Mouse (Mus musculus) neutrophil, adult 5-6 weeks (primary cell): ENCODE data around the gene Rnd2. TPM values are rescaled to one million over a fixed set of nuclear protein-coding genes. Genes with fewer than 3 reads are reported as not detected.
"Not testable (repeated sequence)": the region's sequence is repeated elsewhere in the genome, so short reads cannot be mapped to it uniquely, and the experiment has no call there.

Experiments used
- ATAC-seq: fragments of 151-379, 151-347 bp; 2 replicates; pipeline ENCODE4 v1.8.0; 2017; ENCODE audit warnings: mild to moderate bottlenecking, moderate TSS enrichment; ENCODE audit not compliant: insufficient number of reproducible peaks, poor library complexity, low FRiP score, severe bottlenecking; ENCODE audit errors: extremely low read depth
- total RNA-seq: library from RNA; stranded (forward); fragments of 200-1000 nt; gene quantifications from 2 replicates; pipeline ENCODE4 v1.2.3, GENCODE M21; 2017

Rnd2 gene
- total RNA-seq, 1 experiment from 2014 or later: 0.70 TPM

DNA sequence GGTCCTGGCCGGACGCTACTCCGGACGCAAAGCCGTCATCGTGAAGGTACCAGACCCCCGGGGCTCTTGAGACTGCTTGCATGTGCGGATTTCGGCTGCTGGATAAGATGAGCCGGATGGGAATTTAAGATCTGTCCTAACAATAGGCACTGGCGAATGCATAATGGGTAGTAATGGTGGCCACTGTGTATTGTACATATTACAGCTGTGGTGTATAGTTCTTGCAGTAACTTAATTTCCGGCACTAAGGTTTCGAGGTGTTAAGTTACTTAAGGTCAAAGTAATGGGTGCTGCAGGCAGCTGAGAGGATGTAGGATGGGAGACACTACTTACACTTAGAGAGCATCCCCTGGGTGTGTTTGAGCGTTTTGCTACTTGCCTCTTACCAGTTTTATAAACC is 22.0 kb upstream of the Rnd2 start:
- no peak for ATAC-seq

GRCm38 (mm10) chr11:101446319-101446718 is 18.5 kb upstream of the Rnd2 start:
- no peak for ATAC-seq

- not testable (repeated sequence) for ATAC-seq
Observed at GRCm38 (mm10) chr11:101446860-101447259, 17.9 kb upstream of the Rnd2 start.

- ATAC-seq: no peak
Observed at GRCm38 (mm10) chr11:101447786-101448185, 17.0 kb upstream of the Rnd2 start.

DNA sequence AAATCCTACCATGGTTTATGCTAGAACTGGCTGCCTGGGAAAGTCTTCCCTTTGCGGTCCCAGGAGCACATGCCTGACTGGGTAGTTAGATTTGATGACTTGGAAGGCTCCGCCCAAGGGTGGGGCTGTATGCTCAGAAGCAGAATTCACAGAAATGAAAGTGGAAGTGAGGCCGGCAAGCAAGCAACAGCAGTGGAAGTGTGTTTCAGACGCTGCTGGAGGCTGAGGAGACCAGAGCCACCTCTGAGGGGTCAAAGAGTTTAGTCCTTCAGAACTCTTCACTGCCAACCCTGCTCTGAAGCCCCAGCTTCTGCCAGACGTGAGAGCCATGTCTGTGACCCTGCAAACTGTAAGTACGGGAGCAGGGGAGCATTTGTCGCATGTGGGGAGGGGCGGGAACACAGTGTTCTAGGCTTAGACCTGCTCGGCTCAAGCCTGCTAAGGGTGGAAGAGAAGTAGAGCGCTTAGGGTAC is 16.5 kb upstream of the Rnd2 start, which contains the start of gene Ifi35:
Gene Ifi35 (plus strand): TSS at position 134 of the 473 bp plus-strand sequence.
- ATAC-seq: peak; percentile 94

GRCm38 (mm10) chr11:101448899-101449298 is 15.9 kb upstream of the Rnd2 start:
- ATAC-seq: peak; percentile 30; the same call in 1 of the 2 replicates

DNA sequence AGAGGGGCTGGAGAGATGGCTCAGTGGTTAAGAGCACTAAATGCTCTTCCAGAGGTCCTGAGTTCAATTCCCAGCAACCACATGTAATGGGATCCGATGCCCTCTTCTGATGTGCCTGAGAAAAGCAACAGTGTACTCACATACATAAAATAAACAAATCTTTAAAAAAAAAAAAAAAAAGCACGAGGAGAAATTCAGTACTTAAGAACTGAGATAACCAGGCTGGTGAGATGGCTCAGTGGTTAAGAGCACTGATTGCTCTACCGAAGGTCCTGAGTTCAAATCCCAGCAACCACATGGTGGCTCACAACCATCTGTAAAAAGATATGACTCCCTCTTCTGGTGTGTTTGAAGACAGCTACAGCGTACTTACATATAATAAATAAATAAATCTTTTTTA is 15.2 kb upstream of the Rnd2 start:
- ATAC-seq: not testable (repeated sequence)

DNA sequence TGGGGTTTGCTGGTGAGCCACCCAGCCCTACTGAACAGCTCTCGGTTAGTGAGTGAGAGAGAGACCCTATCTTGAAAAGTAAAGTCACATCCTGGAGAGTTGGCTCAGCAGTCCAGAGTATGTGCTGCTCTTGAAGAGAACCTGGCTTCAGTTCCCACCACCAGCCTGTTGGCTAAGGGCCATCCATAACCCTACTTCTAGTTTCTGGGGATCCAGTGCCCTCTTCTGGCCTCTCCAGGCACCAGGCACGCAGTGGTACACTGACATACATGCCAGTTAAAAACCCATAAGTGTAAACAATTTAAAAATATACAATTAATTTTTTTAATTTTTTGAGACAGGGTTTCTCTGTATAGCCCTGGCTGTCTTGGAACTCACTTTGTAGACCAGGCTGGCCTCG is 14.4 kb upstream of the Rnd2 start:
- ATAC-seq: no peak

DNA sequence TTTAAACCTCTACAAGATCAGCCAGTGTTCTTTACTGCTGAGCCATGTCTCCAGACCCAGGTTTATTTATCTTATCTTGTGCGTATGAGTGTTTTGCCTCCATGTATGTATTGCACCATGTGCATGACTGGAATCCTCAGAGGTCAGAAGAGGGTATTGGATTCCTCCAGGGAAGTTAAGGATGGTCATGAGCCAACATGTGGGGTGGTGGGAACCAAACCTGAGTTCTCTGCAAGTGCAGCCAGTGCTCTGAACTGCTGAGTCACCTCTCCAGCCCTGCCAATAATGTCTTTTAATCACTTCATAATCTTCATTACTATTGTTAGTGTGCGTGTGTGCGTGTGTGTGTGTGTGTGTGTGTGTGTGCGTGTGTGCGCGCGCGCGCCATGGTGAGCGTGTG is 13.3 kb upstream of the Rnd2 start:
- ATAC-seq: no peak

DNA sequence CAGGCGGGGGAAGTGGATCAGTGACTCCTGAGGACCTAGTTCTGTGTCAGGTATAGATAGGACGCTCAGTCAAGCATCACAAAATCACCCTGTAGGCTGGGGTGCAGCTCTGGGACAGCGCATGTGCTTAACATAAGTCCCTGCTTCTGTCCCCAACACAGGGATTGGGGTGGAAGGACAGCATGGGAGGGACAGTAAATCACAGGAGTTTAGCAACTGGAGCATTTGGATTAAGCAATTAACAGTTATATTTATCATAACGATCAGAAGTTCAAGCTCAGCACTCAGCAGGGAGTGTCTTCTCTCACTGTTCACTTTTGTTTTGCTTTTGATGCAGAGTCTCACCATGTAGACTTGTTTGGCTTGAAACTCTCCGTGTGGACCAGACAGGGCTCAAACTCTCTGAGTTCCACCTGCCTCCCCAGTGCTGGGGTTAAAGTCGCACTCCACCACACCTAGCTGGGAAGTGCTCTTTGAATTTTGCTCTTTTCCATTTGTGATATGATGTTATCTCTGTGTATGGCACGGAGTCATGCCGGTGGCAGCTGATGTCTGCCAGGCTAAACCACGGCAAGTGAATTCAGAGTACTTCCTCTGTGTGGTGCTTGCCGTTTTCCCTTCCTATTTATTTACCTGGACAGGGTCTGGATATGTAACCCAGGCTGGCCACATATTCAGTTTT is 12.6 kb upstream of the Rnd2 start:
- ATAC-seq: no peak

- no peak for ATAC-seq
Observed at GRCm38 (mm10) chr11:101454702-101455101, 10.1 kb upstream of the Rnd2 start.

- no peak for ATAC-seq
Observed at GRCm38 (mm10) chr11:101455627-101456026, 9.2 kb upstream of the Rnd2 start.

DNA sequence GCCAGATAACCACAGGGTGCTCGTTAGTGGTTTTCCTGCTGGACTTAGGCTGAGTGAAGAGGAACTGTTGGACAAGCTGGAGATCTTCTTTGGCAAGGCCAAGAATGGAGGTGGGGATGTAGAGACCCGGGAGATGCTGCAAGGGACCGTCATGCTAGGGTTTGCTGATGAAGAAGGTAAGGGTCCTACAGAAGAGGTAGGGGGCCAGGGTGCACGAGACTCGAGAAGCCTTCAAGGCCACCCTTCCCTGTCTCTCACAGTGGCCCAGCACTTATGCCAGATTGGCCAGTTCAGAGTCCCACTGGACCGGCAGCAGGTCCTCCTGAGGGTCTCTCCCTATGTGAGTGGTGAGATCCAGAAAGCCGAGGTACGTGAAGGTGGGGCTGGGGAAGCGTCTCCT is 7.2 kb upstream of the Rnd2 start:
- ATAC-seq: no peak

- no peak for ATAC-seq
Observed at GRCm38 (mm10) chr11:101458217-101458616, 6.6 kb upstream of the Rnd2 start.

DNA sequence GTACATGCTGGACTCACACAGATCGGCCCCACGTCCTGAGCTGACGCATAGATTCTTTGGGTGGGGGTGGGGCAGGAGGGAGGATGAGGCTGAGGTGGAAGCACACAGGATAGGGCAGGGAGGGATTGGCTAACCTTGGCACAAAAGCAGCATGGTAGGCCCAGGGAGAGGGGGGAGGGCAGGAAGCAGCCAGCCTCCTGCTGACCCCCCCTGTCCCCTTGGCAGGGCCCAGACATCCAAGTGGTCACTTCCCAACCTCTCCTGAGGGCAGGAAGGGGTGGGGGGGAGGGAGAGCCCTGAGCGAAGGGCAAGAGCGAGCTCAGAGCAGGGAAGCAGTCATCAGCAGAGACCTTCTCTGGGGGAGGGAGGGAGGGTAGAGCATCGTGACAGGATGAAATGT is 5.1 kb upstream of the Rnd2 start:
- no peak for ATAC-seq

DNA sequence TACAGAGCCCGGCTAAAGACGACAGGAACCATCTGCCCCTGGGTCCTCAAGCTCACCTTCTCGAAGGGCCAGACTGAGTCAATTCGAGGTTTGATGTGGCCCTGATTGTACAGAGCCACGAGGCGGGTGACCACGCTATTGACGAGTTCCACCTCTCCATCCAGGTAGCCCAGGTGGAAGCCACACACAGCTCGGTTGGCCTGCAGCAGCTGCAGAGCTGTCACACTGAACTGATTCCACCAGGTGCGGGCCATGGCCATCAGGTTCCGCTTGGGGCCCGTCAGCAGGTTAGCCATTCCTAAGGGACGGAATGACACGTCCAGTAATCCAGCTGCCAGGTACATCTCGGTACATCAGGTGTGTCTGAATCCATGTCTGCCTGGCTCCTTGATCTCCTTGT is 4.5 kb upstream of the Rnd2 start:
- ATAC-seq: no peak

DNA sequence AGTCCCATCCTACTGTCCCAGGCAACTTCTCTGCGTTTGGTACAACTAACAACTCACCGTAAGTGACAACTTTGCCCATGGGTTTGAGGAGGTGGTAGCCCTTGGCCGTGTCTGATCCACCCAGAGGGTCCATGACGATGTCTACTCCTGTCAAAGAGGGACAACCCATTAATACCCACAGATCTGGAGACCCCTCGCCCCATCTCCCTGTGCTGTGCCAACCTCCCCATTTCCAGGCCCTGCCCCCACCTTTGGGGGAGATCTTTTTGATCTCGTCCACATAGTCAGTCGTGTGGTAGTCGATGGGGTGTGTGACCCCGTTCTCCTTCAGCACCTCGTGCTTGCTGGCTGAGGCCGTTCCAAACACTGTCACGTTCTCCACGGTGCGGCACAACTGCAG is 2.7 kb upstream of the Rnd2 start:
- no peak for ATAC-seq

- ATAC-seq: no peak
Observed at GRCm38 (mm10) chr11:101462583-101463440, 2.0 kb upstream of the Rnd2 start.

GRCm38 (mm10) chr11:101465101-101465868 is 486 bp downstream of the Rnd2 start:
- peak; percentile 30 for ATAC-seq
